ENCODE assay signal across 18 mouse cellular contexts in the genomic region with DNA sequence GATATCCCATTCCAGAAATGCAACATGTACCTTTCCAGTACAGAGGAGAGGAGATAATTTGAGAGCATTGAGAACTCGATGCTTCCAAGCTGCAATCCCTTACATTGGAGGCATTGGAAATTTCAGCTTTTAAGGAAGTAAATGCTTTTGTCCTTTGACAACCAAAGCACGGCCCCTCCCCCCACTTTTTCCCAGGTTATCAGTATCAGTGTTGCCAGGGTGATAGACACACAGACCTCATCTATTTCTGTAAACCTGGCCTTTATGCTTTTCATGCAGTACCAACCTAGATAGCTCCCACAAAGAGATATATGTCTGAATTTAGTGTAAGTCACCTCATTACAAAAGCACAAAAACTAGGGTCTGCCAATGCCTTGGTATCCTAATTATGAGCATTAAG.
A peak's percentile ranks its signal among the peaks of the same experiment; 100 is the strongest.
DNase-seq lines count a peak whose midpoint lies in the region; ATAC-seq and TF ChIP-seq lines count a peak whose summit lies in the region.
"Had no signal": no experiment of that assay in that cellular context is flagged by ENCODE, and none has a peak within 500 bp of the region (broad histone marks: within the 10 kb centered on the region; RNA-seq: fewer than 3 reads in every experiment).

No protein-coding gene starts in this region.

- H3K9me3 ChIP-seq in forebrain, embryonic 13.5 days (replicated peaks): no peaks in the 10 kb centered on the region
- H3K9me3 ChIP-seq in forebrain, embryonic 11.5 days (ENCODE audit: control insufficient read depth, low read length): no peaks in the 10 kb centered on the region
- H3K9me3 ChIP-seq in midbrain, embryonic 14.5 days (ENCODE audit: control insufficient read depth, low read length): no peaks in the 10 kb centered on the region
- H3K9me3 ChIP-seq: limb, embryonic 10.5 days had no signal

- H3K27ac ChIP-seq in forebrain, embryonic 13.5 days: no peak overlapping the region
- no peak overlapping the region for H3K27ac ChIP-seq in forebrain, embryonic 11.5 days (ENCODE audit: low read depth, low read length)
- peak overlapping the region; percentile 40; the same call in 1 of the 2 replicates for H3K27ac ChIP-seq in left cerebral cortex, adult 2 months
- peak overlapping the region; percentile 43; the same call in 1 of the 2 replicates for H3K27ac ChIP-seq in midbrain, embryonic 14.5 days (replicated peaks; ENCODE audit: low read depth, low read length)
- H3K27ac ChIP-seq: limb, embryonic 10.5 days had no signal

- H3K4me1 ChIP-seq in forebrain, embryonic 13.5 days: peaks cover 8% of the 10 kb centered on the region
- H3K4me1 ChIP-seq in forebrain, embryonic 11.5 days (replicated peaks; ENCODE audit: control insufficient read depth, insufficient read depth, low read length): peaks cover 3% of the 10 kb centered on the region; the same call in 1 of the 2 replicates
- peaks cover 9% of the 10 kb centered on the region for H3K4me1 ChIP-seq in midbrain, embryonic 14.5 days (ENCODE audit: control insufficient read depth, insufficient read depth, low read length)
- H3K4me1 ChIP-seq: limb, embryonic 10.5 days had no signal

- no peak for DNase-seq in forebrain, embryonic 11.5 days (ENCODE audit: low spot score)
- DNase-seq in left cerebral cortex, adult 2 months (ENCODE audit: extremely low spot score in 1 of 2, low spot score in 2 of 2): no peak
- no peak for DNase-seq in left cerebral cortex, postnatal 4 days
- peak; percentile 30 for DNase-seq in Muller cell, postnatal 12 days (ENCODE audit: inconsistent ontology term)
- peak; percentile 58 for DNase-seq in midbrain, embryonic 14.5 days
- DNase-seq in kidney, postnatal 14 days: no peak
- DNase-seq: adrenal gland, postnatal 36 days; cerebellum, adult 2 months; heart, postnatal 10 days; kidney, adult 2 months; kidney, postnatal 10 days; liver, postnatal 0 days; lung, postnatal 14 days; thymus, postnatal 36 days had no signal

- 0 out of 2 replicates have a peak, but pooled peaks have one; percentile 51 for ATAC-seq in forebrain, embryonic 13.5 days
- no peak for ATAC-seq in forebrain, embryonic 11.5 days (replicated peaks; ENCODE audit: low FRiP score)
- no peak for ATAC-seq in midbrain, embryonic 14.5 days (ENCODE audit: low FRiP score, low TSS enrichment)
- ATAC-seq: liver, postnatal 0 days had no signal

- no peaks in the 10 kb centered on the region for H3K27me3 ChIP-seq in forebrain, embryonic 13.5 days
- no peaks in the 10 kb centered on the region for H3K27me3 ChIP-seq in forebrain, embryonic 11.5 days (ENCODE audit: control insufficient read depth, insufficient read depth, low read length)
- H3K27me3 ChIP-seq in midbrain, embryonic 14.5 days (ENCODE audit: control insufficient read depth, insufficient read depth, low read length): no peaks in the 10 kb centered on the region
- H3K27me3 ChIP-seq: CH12.LX had no signal

- TF ChIP-seq CTCF in left cerebral cortex, adult 2 months (IDR thresholded peaks at IDR 0.05): no peak

- intact Hi-C loops in left cerebral cortex, adult 2 months (cut with DNase I): no loop called here
- intact Hi-C loops in left cerebral cortex, postnatal 4 days (cut with DNase I): no loop called here

- H3K9ac ChIP-seq in forebrain, embryonic 13.5 days: no peak overlapping the region
- no peak overlapping the region for H3K9ac ChIP-seq in forebrain, embryonic 11.5 days (ENCODE audit: low read length)
- no peak overlapping the region for H3K9ac ChIP-seq in midbrain, embryonic 14.5 days (replicated peaks; ENCODE audit: low read length)
- H3K9ac ChIP-seq: liver, postnatal 0 days had no signal

- H3K4me3 ChIP-seq in forebrain, embryonic 13.5 days: no peak overlapping the region
- H3K4me3 ChIP-seq in forebrain, embryonic 11.5 days (ENCODE audit: low read depth, low read length): no peak overlapping the region
- no peak overlapping the region for H3K4me3 ChIP-seq in left cerebral cortex, adult 2 months
- H3K4me3 ChIP-seq in midbrain, embryonic 14.5 days (replicated peaks; ENCODE audit: low read depth, low read length): no peak overlapping the region
- H3K4me3 ChIP-seq: limb, embryonic 10.5 days had no signal

- WGBS in forebrain, embryonic 13.5 days: 47% methylated on average over 2 of the region's 2 CpGs
- 54% methylated on average over 2 of the region's 2 CpGs for WGBS in forebrain, embryonic 11.5 days
- WGBS in midbrain, embryonic 14.5 days: 43% methylated on average over 2 of the region's 2 CpGs

- H3K36me3 ChIP-seq in forebrain, embryonic 13.5 days (ENCODE audit: poor library complexity, severe bottlenecking): no peaks in the 10 kb centered on the region
- H3K36me3 ChIP-seq in forebrain, embryonic 11.5 days (ENCODE audit: control insufficient read depth, insufficient read depth, low read length): no peaks in the 10 kb centered on the region
- H3K36me3 ChIP-seq in midbrain, embryonic 14.5 days (ENCODE audit: control insufficient read depth, insufficient read depth, low read length): no peaks in the 10 kb centered on the region
- H3K36me3 ChIP-seq: limb, embryonic 10.5 days had no signal

- no peak overlapping the region for H3K4me2 ChIP-seq in forebrain, embryonic 13.5 days
- no peak overlapping the region for H3K4me2 ChIP-seq in forebrain, embryonic 11.5 days (ENCODE audit: low read depth, low read length, severe bottlenecking)
- H3K4me2 ChIP-seq in midbrain, embryonic 14.5 days (ENCODE audit: low read length): peak overlapping the region; percentile 36; the same call in 1 of the 2 replicates
- H3K4me2 ChIP-seq: heart, embryonic 11.5 days had no signal

Comparison
In these comparisons a context has a peak if more than half of its experiments do, and no peak if none do; other contexts are left out.
1. H3K27ac ChIP-seq: peak in left cerebral cortex, adult 2 months (single experiment) and midbrain, embryonic 14.5 days (single experiment); none in forebrain, embryonic 13.5 days (single experiment) and forebrain, embryonic 11.5 days (single experiment).
2. DNase-seq: peak in Muller cell, postnatal 12 days (single experiment) and midbrain, embryonic 14.5 days (single experiment); none in forebrain, embryonic 11.5 days (single experiment), left cerebral cortex, adult 2 months (0 of 2), left cerebral cortex, postnatal 4 days (single experiment) and kidney, postnatal 14 days (single experiment).